Mouse (Mus musculus): ENCODE results near the gene Ttyh2.

- no peak for TF ChIP-seq EP300 (IDR thresholded peaks at IDR 0.05; ENCODE audit: low read depth)
- TF ChIP-seq CTCF (IDR thresholded peaks at IDR 0.05; ENCODE audit: low read depth) = no peak
Observed at GRCm38 (mm10) chr11:114669651-114670168, 5.5 kb upstream of the Ttyh2 start.

Measured in heart, postnatal 0 days (tissue).